Comparison of ENCODE assay signal across 15 mouse cellular contexts in the genomic region with DNA sequence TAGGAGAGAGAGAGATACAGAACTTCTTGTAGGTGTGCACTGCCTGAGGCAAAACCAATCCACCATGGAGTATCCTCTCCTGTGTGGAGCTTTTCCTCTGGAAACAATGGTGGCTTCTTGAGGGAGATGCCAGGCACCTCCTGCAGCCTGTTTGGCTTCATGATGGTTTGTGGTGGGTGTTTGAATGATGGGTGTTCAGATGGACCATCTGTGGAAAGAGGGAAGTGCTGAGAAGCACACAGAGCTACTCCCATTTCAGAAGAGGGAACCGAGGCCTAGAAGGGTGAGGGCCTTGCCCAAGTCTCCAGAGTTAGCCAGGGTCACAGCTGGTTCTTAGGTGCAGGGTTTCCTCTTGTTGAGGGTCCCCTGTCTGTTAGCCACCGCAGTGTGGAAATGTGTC. TPM values are rescaled to one million over a fixed set of nuclear protein-coding genes. Genes with fewer than 3 reads are reported as not detected.
DNase-seq lines count a peak whose midpoint lies in the region; ATAC-seq lines count a peak whose summit lies in the region.
"Had no signal": no experiment of that assay in that cellular context is flagged by ENCODE, and none has a peak within 500 bp of the region (broad histone marks: within the 10 kb centered on the region; RNA-seq: fewer than 3 reads in every experiment).

No protein-coding gene starts in this region.

- peak; percentile 94 for DNase-seq in heart, adult 11 months
- DNase-seq in heart, postnatal 10 days = no peak
- peak; percentile 49 for DNase-seq in brain, adult 2 months (ENCODE audit: low read depth, low spot score)
- DNase-seq in monocyte, adult 2 months (ENCODE audit: low read depth in 1 of 2, low spot score in 2 of 2) = peak; percentile 33 to 45
- DNase-seq in right cerebral cortex, adult 2 months (ENCODE audit: low spot score in 2 of 2) = no peak
- DNase-seq in left cerebral cortex, postnatal 14 days (ENCODE audit: low spot score in 2 of 2) = no peak
- DNase-seq: adrenal gland, postnatal 10 days; B cell, adult 2 months; embryo, embryonic 11 days; gastrocnemius, postnatal 25 days; heart, postnatal 14 days had no signal

- ATAC-seq in granulocyte monocyte progenitor cell, adult 5-6 weeks (replicated peaks; ENCODE audit: poor library complexity, severe bottlenecking) = peak; percentile 79
- ATAC-seq: CD4-positive, CD25-positive, alpha-beta regulatory T cell, adult 4 months; forebrain, embryonic 14.5 days; intestine, postnatal 0 days had no signal

- intact Hi-C loops in heart, postnatal 10 days (cut with DNase I) = no loop called here
- intact Hi-C loops in left cerebral cortex, postnatal 14 days (cut with DNase I) = no loop called here

RNA-seq across cellular contexts. Expression of gene Inpp4a, which starts 23.0 kb away (rescaled TPM):
- total RNA-seq in heart, postnatal 10 days (2021) = 10 to 100 TPM; 17.3 to 18.6 TPM
- 10.2 and 13.9 TPM in 2 replicates for total RNA-seq in granulocyte monocyte progenitor cell, adult 5-6 weeks (2014; fragmentation: Nextera tagmentation)
- 5.6 and 7.0 TPM in 2 replicates for total RNA-seq in granulocyte monocyte progenitor cell, adult 5-6 weeks (2017)
- 100 to 1,000 TPM; 151 to 152 TPM for total RNA-seq in left cerebral cortex, postnatal 14 days (2021)

Comparison
In these comparisons a context has a peak if more than half of its experiments do, and no peak if none do; other contexts are left out.
1. DNase-seq: peak in heart, adult 11 months (single experiment), brain, adult 2 months (single experiment) and monocyte, adult 2 months (2 of 2); none in heart, postnatal 10 days (0 of 2), right cerebral cortex, adult 2 months (0 of 2) and left cerebral cortex, postnatal 14 days (0 of 2).
2. RNA of gene Inpp4a, which starts 23.0 kb away (total RNA-seq): 151 to 152 TPM in left cerebral cortex, postnatal 14 days; 17.3 to 18.6 TPM in heart, postnatal 10 days and 5.6 to 13.9 TPM in granulocyte monocyte progenitor cell, adult 5-6 weeks; every median in the first group is over 4 times any median in the second.